Mouse (Mus musculus): Measurements from ENCODE around the gene Neil1.

DNA sequence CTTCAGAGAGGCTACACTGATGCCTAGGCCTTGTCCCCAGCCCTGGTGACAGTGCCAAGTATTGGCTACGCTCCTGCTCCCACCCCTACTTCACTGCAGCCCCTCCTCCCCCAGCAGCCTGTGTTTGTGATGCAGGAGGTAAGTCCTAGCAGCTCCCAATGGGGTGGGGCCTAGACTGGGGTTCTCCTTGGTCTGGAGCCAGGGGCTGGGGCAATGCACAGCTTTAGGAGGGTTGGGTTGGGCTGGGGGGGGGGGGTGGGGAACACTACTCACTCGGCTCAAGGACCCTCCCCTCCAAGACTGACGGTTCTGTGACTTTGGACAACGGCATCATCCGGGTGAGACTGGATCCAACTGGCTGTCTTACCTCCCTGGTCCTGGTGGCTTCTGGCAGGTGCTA, 8.5 kb downstream of the Neil1 start:
- TF ChIP-seq CTCF (conservative IDR thresholded peaks at IDR 0.05; ENCODE audit: low read length) (no peak), POU5F1 (IDR thresholded peaks at IDR 0.05; ENCODE audit: borderline replicate concordance, low read length) (no peak), NANOG (IDR thresholded peaks at IDR 0.05; ENCODE audit: borderline replicate concordance, low read length) (no peak)
